Mouse (Mus musculus) neural tube, embryonic 13.5 days (tissue): ENCODE data around the gene Gstp2. TPM values are rescaled to one million over a fixed set of nuclear protein-coding genes. Genes with fewer than 3 reads are reported as not detected.

Experiments
- ATAC-seq: fragments of 200-750 bp; cut with Nextera tagmentation; 2 replicates; pipeline ENCODE4 v1.8.0; 2017; ENCODE audit warnings: low read depth, mild to moderate bottlenecking, moderate TSS enrichment, moderate library complexity
- H3K27ac ChIP-seq: fragments of 300-500 bp; sonication (generic); replicated peaks from 2 replicates; pipeline ENCODE4 v1.5.1; 2015; ENCODE audit warnings: moderate library complexity, mild to moderate bottlenecking, inconsistent platforms
- H3K27me3 ChIP-seq: fragments of 300-500 bp; sonication (generic); 2 replicates; pipeline ENCODE4 v1.6.1; 2015; ENCODE audit warnings: mild to moderate bottlenecking, inconsistent platforms
- H3K36me3 ChIP-seq: fragments of 300-500 bp; sonication (generic); 2 replicates; pipeline ENCODE4 v1.6.1; 2015; ENCODE audit warnings: mild to moderate bottlenecking, inconsistent platforms
- H3K4me1 ChIP-seq: fragments of 300-500 bp; sonication (generic); replicated peaks from 2 replicates; pipeline ENCODE4 v1.6.1; 2015; ENCODE audit warnings: inconsistent platforms
- H3K4me2 ChIP-seq: fragments of 300-500 bp; sonication (generic); 2 replicates; pipeline ENCODE4 v1.6.1; 2015; ENCODE audit warnings: inconsistent platforms, mild to moderate bottlenecking, moderate library complexity
- H3K4me3 ChIP-seq: fragments of 300-500 bp; sonication (generic); 2 replicates; pipeline ENCODE4 v1.5.1; 2015; ENCODE audit warnings: mild to moderate bottlenecking, inconsistent platforms
- H3K9ac ChIP-seq: fragments of 300-500 bp; sonication (generic); 2 replicates; pipeline ENCODE4 v1.6.1; 2015; ENCODE audit warnings: moderate library complexity, mild to moderate bottlenecking, inconsistent platforms
- H3K9me3 ChIP-seq: fragments of 300-500 bp; sonication (generic); 2 replicates; pipeline ENCODE4 v1.6.1; 2016; ENCODE audit warnings: inconsistent platforms
- WGBS: fragments of 180-500 bp; shearing (Covaris S2); methylation state at CpG from one replicate; pipeline ENCODE4 v1.1.7; 2015; 5-methylcytosine and 5-hydroxymethylcytosine counted together
- polyA plus RNA-seq: library from polyadenylated mRNA; unstranded; fragments of >200 nt; fragmentation: Nextera tagmentation; extraction: Ambion mirVana; gene quantifications from 2 replicates; pipeline ENCODE4 v1.2.1, GENCODE M21; 2015

Gene Gstp2
- polyA plus RNA-seq, 1 experiment from 2014 or later, result 1.5 TPM

DNA sequence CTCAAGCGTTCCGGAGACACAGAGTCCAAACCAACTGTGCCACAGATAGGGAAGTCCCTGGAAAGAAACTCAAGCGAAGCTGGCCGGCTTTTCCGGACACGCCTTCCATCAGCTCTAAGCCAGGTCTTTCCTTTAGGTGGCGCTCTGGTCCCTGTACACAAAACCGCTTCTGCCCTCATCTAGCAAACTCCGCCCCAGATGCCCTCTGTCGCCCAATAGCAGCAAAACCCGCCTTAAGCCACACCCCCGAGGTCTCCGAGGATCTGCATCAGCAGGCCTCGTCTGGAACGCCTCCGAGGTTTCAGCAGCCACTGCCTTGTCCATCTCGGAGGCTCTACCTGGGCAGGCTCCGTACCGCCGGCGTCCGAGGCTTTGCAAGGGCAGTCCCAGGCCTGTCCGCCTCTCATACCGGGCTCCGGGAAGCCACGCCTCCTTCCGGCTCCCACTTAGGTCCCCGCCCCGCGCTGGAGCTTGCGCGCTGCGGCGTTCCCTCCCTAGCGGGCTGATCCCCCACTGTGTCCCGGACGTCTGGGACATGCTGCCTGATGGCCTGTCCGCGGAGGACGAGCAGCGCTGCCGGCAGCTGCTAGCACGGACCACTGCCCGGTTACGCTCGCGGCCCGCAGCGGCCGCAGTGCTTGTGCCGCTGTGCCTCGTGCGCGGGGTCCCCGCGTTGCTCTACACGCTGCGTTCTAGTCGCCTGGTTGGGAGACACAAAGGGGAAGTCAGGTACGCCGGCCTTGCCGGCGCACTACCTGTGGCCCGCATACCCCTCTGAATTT lies 45.5 kb downstream of the Gstp2 start, which contains the start of the genes Nudt8 and Gm49405:
Nudt8 (plus strand) TSS at position 462 of the 782 bp plus-strand sequence.
Gm49405 (plus strand) TSS at position 508 of the 782 bp plus-strand sequence.
- peak within 1 kb of the TSS; percentile 97 for H3K27ac ChIP-seq
- H3K4me1 ChIP-seq, result peaks cover 20% of the 10 kb centered on the region
- WGBS, result under 1% methylated on average over 64 of the region's 64 CpGs
- no peaks in the 10 kb centered on the region for H3K27me3 ChIP-seq
- peak; percentile 86 for ATAC-seq
- H3K4me2 ChIP-seq, result peak within 1 kb of the TSS; percentile 91
- H3K4me3 ChIP-seq, result peak within 1 kb of the TSS; percentile 62
- H3K9ac ChIP-seq, result peak within 1 kb of the TSS; percentile 88
- no peaks in the 10 kb centered on the region for H3K9me3 ChIP-seq
- H3K36me3 ChIP-seq, result peaks cover 6% of the 10 kb centered on the region; the same call in 1 of the 2 replicates

- Histone ChIP-seq H3K27ac (0 out of 2 replicates have a peak overlapping the region, but pooled peaks have one; percentile 46), H3K36me3 (no peaks in the 10 kb centered on the region; the same call in 1 of the 2 replicates), H3K9me3 (no peaks in the 10 kb centered on the region), H3K4me3 (peak overlapping the region; percentile 62; the same call in 1 of the 2 replicates), H3K9ac (peak overlapping the region; percentile 61), H3K4me1 (peaks cover 20% of the 10 kb centered on the region), H3K4me2 (peak overlapping the region; percentile 91), H3K27me3 (no peaks in the 10 kb centered on the region)
- ATAC-seq, result no peak
- 88% methylated on average over 9 of the region's 9 CpGs for WGBS
Observed at GRCm38 (mm10) chr19:3999121-3999730, 46.6 kb downstream of the Gstp2 start.

- Histone ChIP-seq H3K4me2 (no peak overlapping the region), H3K4me3 (no peak overlapping the region), H3K36me3 (no peaks in the 10 kb centered on the region), H3K27ac (no peak overlapping the region), H3K9me3 (no peaks in the 10 kb centered on the region), H3K9ac (no peak overlapping the region), H3K27me3 (no peaks in the 10 kb centered on the region), H3K4me1 (peaks cover 20% of the 10 kb centered on the region)
- ATAC-seq, result no peak
- 86% methylated on average over 8 of the region's 8 CpGs for WGBS
Observed at GRCm38 (mm10) chr19:3998335-3998734, 47.5 kb downstream of the Gstp2 start.

DNA sequence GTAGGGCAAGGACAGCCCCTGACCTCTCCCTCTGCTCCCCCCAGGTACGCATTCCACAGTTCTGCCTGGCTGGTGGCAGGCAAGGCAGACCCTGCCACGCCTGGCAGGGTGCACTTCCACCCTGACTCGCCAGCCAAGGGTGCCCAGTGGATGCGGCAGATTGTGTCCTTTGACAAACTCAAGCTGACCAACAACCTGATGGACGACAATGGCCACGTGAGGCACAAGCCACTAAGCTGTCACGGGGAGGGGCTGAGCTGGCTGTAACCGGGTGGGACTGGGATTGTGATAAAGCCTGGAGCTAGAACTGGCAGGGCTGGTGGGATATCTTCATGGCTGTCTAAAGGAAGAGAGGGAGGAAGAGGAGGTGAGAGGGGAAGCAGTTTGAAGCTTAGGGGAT lies 48.6 kb downstream of the Gstp2 start:
- Histone ChIP-seq H3K36me3 (no peaks in the 10 kb centered on the region), H3K27me3 (no peaks in the 10 kb centered on the region), H3K27ac (no peak overlapping the region), H3K4me1 (peaks cover 20% of the 10 kb centered on the region), H3K9ac (no peak overlapping the region), H3K4me3 (no peak overlapping the region), H3K9me3 (no peaks in the 10 kb centered on the region), H3K4me2 (no peak overlapping the region)
- ATAC-seq, result no peak
- WGBS, result 64% methylated on average over 8 of the region's 8 CpGs

DNA sequence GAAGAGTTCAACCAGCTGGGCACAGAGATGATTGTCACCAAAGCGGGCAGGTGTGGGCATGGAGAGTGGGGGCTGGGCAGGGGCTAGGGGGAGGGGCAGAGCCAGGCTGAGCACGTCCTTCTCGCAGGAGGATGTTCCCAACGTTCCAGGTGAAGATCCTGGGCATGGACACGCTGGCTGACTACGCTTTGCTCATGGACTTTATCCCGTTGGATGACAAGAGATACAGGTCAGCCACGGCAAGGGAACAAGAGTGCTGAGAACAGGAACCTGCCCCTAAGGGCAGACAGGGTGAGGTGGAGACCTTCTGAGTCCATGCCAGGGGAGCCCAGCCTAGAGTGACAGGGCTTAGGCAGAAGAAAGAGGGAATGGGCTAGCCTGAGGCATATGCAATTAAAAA lies 49.1 kb downstream of the Gstp2 start:
- H3K4me3 ChIP-seq, result no peak overlapping the region
- H3K27ac ChIP-seq, result no peak overlapping the region
- H3K27me3 ChIP-seq, result no peaks in the 10 kb centered on the region
- no peak overlapping the region for H3K9ac ChIP-seq
- no peaks in the 10 kb centered on the region for H3K36me3 ChIP-seq
- no peak for ATAC-seq
- H3K4me1 ChIP-seq, result peaks cover 17% of the 10 kb centered on the region
- no peak overlapping the region for H3K4me2 ChIP-seq
- WGBS, result 83% methylated on average over 8 of the region's 8 CpGs
- H3K9me3 ChIP-seq, result no peaks in the 10 kb centered on the region

GRCm38 (mm10) chr19:3996106-3996505 lies 49.7 kb downstream of the Gstp2 start:
- ATAC-seq, result no peak
- H3K27me3 ChIP-seq, result no peaks in the 10 kb centered on the region
- no peak overlapping the region for H3K27ac ChIP-seq
- H3K4me2 ChIP-seq, result no peak overlapping the region
- WGBS, result 76% methylated on average over 7 of the region's 7 CpGs
- H3K9me3 ChIP-seq, result no peaks in the 10 kb centered on the region
- no peaks in the 10 kb centered on the region for H3K36me3 ChIP-seq
- H3K4me3 ChIP-seq, result no peak overlapping the region
- peaks cover 11% of the 10 kb centered on the region for H3K4me1 ChIP-seq
- no peak overlapping the region for H3K9ac ChIP-seq

- Histone ChIP-seq H3K27ac (no peak overlapping the region), H3K36me3 (no peaks in the 10 kb centered on the region), H3K4me2 (no peak overlapping the region), H3K4me1 (peaks cover 10% of the 10 kb centered on the region), H3K9ac (no peak overlapping the region), H3K9me3 (no peaks in the 10 kb centered on the region), H3K27me3 (no peaks in the 10 kb centered on the region), H3K4me3 (no peak overlapping the region)
- ATAC-seq, result no peak
- 91% methylated on average over 3 of the region's 3 CpGs for WGBS
Observed at GRCm38 (mm10) chr19:3995505-3995904, 50.3 kb downstream of the Gstp2 start.

DNA sequence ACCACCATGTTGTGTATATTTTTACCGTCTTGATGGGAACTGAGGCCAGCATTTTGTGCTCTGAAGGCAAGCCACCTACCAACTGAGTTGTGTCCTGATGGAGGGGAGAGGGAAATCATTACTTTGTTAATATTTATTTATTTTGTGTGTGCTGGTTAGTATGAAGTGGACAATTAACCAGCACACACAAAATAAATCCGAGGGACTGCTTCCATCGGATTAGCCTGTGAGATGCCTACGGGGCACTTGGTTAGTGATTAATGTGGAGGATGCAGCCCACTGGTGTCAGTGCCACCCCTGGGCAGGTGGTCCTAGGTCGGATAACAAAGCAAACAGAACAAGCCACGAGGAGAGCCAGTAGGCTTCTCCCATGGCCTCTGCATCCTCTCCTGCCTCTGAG lies 50.9 kb downstream of the Gstp2 start:
- no peak overlapping the region for H3K9ac ChIP-seq
- H3K4me3 ChIP-seq, result no peak overlapping the region
- no peak overlapping the region for H3K4me2 ChIP-seq
- no peak overlapping the region for H3K27ac ChIP-seq
- no peaks in the 10 kb centered on the region for H3K9me3 ChIP-seq
- 69% methylated on average over 6 of the region's 6 CpGs for WGBS
- ATAC-seq, result no peak
- no peaks in the 10 kb centered on the region for H3K27me3 ChIP-seq
- peaks cover 10% of the 10 kb centered on the region for H3K4me1 ChIP-seq
- no peaks in the 10 kb centered on the region for H3K36me3 ChIP-seq

- H3K27ac ChIP-seq, result no peak within 1 kb of the TSS
- no peak for ATAC-seq
- no peaks in the 10 kb centered on the region; the same call in 1 of the 2 replicates for H3K9me3 ChIP-seq
- no peaks in the 10 kb centered on the region for H3K27me3 ChIP-seq
- H3K4me2 ChIP-seq, result no peak within 1 kb of the TSS
- no peak within 1 kb of the TSS for H3K9ac ChIP-seq
- 56% methylated on average over 5 of the region's 5 CpGs for WGBS
- H3K36me3 ChIP-seq, result no peaks in the 10 kb centered on the region
- H3K4me3 ChIP-seq, result no peak within 1 kb of the TSS
- 0 out of 2 replicates have a peak, but pooled peaks cover 3% of the 10 kb centered on the region for H3K4me1 ChIP-seq
Observed at GRCm38 (mm10) chr19:3992416-3992815, 53.4 kb downstream of the Gstp2 start, which contains the start of gene Tbx10. Gene Tbx10, plus strand, starts transcription at chr19:3992752.

DNA sequence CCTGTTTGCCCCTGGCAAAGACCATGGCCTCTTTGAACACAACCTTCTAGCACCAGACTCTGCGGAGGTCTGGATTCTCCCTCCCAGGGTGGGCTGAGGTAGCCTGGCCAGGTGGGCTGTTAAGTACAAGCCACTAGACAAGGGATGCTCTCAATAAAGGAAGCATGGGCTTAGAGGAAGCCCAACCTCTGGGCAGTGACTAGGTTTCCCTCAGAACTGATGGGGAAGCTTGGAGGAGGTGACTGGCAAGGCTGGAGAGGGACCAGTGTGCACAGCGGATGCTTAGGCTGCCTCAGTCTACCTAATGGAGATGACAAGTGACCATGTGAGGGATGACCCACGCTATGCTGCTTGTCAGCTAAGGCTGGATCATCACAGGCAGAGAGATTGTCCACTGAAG lies 53.9 kb downstream of the Gstp2 start:
- Histone ChIP-seq H3K4me3 (no peak overlapping the region), H3K27ac (no peak overlapping the region), H3K4me2 (no peak overlapping the region), H3K4me1 (peaks cover 4% of the 10 kb centered on the region; the same call in 1 of the 2 replicates), H3K36me3 (no peaks in the 10 kb centered on the region), H3K27me3 (no peaks in the 10 kb centered on the region), H3K9ac (no peak overlapping the region), H3K9me3 (no peaks in the 10 kb centered on the region; the same call in 1 of the 2 replicates)
- ATAC-seq, result no peak
- 89% methylated on average over 3 of the region's 3 CpGs for WGBS

GRCm38 (mm10) chr19:3991562-3991961 lies 54.3 kb downstream of the Gstp2 start:
- 98% methylated on average over 3 of the region's 3 CpGs for WGBS
- Histone ChIP-seq H3K27me3 (no peaks in the 10 kb centered on the region), H3K9me3 (no peaks in the 10 kb centered on the region; the same call in 1 of the 2 replicates), H3K36me3 (no peaks in the 10 kb centered on the region), H3K4me2 (no peak overlapping the region), H3K9ac (no peak overlapping the region), H3K4me1 (peaks cover 8% of the 10 kb centered on the region; the same call in 1 of the 2 replicates), H3K4me3 (no peak overlapping the region), H3K27ac (no peak overlapping the region)
- ATAC-seq, result no peak

- Histone ChIP-seq H3K4me3 (no peak overlapping the region), H3K4me2 (no peak overlapping the region), H3K27ac (no peak overlapping the region), H3K9ac (0 out of 2 replicates have a peak overlapping the region, but pooled peaks have one; percentile 17), H3K36me3 (no peaks in the 10 kb centered on the region), H3K9me3 (no peaks in the 10 kb centered on the region; the same call in 1 of the 2 replicates), H3K4me1 (peaks cover 16% of the 10 kb centered on the region; the same call in 1 of the 2 replicates), H3K27me3 (no peaks in the 10 kb centered on the region)
- no peak for ATAC-seq
- 50% methylated on average over 6 of the region's 6 CpGs for WGBS
Observed at GRCm38 (mm10) chr19:3990804-3991203, 55.0 kb downstream of the Gstp2 start.
